Mouse (Mus musculus) cerebellum, postnatal 25 days (tissue): ENCODE data around the gene Kcna2.

Source experiments
- DNase-seq, 2 experiments: peaks; one replicate each; pipeline ENCODE4 v3.0.0; 2021; ENCODE audit warnings: mixed read lengths in 2 of 2

Kcna2 gene

GRCm38 (mm10) chr3:107103041-107103440 lies 2.1 kb downstream of the Kcna2 start:
- DNase-seq: peak; percentile 69 to 70

GRCm38 (mm10) chr3:107103462-107103861 lies 2.5 kb downstream of the Kcna2 start:
- DNase-seq: peak in 1 of 2 experiments; percentile 52

DNA sequence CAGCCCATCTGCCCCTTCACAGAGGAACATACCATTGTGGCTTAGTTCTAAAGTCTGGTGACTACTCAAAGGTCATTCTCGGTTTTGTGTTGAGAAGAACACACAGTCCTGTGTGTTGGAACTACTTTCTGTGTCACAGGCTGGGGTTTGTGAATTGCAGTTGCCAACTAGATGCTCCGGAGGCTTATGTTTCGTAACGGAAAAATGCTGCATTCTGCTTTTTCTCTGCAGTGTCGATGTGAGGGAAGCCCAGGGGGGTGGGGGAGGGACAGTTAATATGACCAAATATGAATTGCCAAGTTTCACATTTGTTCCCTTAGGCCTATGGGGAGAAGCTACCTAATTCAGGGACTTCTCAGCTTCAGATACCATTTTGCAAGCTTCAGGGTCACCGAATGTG lies 5.0 kb downstream of the Kcna2 start:
- peak in 1 of 2 experiments; percentile 27 for DNase-seq

- no peak for DNase-seq
These were observed 11.6 kb downstream of the Kcna2 start for GRCm38 (mm10) chr3:107112498-107112897.

DNA sequence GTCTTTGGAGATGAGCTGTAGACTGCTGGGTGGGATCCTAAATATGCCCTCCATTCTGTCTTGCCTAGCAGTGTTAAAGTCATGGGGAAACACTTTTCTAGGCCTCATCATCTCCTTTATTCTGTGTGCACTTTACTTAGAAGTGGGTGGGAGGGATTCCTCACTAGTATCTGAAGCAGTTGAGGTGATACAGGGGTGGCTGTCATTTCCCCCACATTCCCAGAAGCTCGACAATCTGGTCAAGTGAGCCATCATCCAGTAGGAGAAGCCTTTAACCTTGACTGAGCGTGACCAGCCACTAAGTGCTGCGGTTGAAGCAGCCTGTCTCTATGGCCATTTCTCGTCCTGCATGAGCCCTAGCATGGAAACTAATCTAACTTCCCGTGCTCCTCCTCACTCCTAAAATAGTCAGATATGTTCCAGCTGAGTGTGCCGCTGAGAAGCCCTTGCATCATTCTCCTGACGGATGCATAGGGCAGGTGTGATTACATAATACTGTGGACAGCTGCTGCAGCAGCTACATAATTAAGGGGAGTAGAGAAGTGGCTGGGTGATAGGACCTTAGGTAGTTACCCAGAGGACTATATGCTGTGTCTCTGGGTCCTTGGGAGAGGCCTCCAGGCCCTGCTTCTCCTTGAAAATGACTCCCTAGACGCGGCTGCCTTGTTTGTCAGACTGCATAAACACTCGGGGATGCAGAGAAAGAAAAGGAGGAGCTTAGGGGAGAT lies 12.2 kb downstream of the Kcna2 start:
- no peak for DNase-seq

DNA sequence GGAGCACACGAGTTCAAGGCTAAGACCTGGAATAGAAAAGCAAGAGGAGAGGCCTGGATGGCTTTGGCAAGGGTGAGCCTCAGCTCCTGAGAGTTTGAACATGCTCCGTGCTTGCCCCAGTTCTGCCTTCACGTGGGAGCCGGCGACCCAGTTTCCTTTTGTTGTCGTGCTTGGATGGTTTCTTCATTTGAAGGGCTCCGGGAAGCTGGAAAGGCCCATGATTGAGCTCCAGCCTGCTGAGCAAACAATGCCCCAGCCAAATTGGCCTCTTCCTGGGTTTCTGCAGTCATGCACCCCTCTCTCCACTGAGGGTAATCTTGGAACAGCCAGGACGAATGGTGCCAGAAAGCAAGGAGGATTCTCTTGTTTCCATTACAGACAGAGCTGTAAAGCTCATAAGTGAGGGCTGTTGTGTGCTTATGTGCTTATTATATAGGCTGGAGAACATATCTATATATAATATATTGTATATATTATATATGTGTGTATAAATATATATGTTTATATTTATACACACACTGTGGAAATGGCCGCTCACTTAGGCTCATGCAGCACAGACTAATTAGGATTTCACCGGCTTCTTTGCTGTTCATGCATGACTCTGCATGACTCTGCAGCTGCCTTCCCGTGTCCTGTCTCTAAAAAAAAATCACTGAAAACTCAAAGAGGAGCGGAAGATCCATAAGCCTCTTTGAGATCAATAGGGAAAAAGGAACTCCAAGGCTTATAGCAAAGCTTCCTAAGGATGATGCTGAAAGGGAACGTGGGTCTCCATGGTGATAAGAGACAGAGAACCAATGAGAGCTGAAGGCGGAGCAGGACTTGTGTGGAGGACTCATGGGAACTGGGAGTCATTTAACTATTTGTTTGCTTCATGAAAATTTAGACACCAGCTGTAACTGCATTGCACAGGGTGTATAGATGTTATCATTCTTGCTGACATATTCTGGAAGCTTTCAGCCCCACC lies 13.1 kb downstream of the Kcna2 start:
- peak; percentile 87 to 89 for DNase-seq

GRCm38 (mm10) chr3:107114941-107115340 lies 14.0 kb downstream of the Kcna2 start:
- DNase-seq: peak in 1 of 2 experiments; percentile 64

DNA sequence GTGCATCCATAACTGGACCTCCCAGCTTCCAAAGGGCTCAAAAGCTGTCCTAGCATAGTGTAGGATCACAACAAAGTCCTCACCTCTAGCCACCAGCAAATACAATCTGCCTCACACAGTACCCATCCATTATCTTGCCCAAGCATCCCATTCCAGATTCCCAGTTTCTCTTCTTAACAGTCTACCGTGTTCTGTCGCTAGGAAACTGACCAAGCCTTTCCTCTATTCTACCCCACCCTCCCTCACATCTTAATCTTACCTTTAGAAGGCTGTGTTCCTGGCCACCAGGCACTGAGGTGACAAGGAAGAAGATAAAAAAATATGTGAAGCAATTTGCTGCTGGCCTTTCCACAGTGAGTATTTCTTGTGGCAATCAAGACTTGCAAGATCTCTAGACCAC lies 14.8 kb downstream of the Kcna2 start:
- no peak for DNase-seq

- no peak for DNase-seq
These were observed 19.1 kb downstream of the Kcna2 start for GRCm38 (mm10) chr3:107119864-107120564.

DNA sequence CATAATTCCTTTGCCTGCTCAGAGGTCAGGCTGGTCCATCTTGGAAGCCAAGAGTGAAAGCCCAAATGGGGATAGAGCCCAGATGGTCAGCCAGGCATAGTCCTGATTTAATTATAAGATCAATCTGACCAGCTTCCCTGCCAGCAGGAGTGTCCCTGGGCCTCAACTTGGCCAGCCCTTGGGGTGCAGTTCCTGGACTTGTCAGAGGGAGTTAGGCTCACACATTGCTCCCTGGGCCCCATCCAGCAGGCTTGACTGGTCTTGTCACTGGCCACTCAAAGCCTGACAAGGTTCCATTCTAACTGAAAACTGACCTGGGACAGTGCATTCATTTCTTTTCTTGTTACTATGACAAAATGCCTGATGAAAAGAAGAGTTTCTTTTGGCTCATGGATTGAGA lies 21.4 kb downstream of the Kcna2 start:
- DNase-seq: peak; percentile 76 to 83

DNA sequence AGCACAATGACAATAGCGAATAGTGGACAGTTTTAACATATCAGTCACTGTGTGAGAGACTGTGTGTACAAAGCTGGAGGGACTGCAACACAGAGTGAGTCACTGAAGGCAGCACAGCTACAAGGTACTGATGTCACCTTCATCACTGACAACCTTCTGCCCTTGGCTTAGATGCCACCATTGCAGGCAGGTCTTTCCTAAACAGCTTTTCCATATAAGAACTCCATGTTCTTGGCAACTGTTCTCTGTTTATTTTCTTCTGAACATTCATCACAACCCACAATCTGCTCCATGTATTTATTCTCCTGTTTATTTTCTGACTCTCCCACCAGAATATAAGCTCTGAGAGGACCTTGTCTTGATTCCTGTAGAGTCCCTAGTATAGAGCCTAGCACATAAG lies 26.7 kb downstream of the Kcna2 start:
- no peak for DNase-seq

DNA sequence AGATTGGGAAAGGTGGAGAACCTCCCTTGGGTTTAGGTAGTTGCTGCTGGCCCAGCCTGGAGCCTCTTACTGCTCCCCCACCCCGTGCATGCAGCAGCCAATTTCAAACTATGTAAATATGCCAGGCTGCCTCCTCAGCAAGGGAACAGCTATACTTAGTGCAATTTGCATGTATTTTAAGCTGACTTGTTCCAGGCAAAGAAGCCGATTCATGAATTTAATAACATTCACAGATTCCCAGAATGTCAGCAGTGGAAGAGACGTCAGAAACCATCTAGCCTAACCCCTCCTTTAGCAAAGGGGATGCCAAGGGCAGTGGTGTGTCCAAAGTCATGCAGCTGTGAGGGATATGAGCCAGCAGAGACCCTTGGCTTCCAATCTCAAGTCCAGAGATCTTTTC lies 27.5 kb downstream of the Kcna2 start:
- DNase-seq: no peak

- no peak for DNase-seq
These were observed 28.3 kb downstream of the Kcna2 start for GRCm38 (mm10) chr3:107129251-107129650.

DNA sequence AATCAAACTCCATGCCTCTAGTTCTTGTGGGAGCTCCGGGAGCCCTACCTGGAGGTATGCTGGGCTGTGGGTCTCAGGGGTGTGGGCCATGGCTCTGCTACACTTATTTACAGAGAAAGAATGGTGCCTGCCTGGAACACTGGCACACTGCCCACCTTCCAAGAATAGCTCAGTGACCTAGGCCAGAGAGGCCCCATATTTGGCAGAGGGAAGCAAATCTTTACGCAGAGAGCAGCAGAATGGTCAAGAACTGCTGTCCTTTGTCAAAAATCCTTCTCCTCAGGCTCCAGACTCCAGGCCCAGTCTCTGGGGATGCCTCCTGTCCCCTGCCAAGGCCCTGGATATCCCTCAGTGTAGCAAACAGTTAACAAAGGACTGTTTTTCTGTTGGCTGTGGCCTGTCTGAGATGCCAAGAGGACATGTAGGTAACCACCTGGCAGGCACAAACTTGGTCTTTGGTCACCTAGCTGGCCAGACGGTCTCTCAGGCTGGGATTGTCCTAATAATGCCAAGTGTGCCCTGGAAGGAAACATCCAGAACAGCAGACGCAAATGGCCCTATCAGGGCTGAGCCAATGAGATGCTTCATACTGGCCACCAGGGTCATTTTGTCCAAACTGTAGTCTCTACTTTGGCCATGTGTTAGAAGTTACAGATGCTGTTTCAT lies 29.8 kb downstream of the Kcna2 start:
- DNase-seq: peak; percentile 64 to 77

GRCm38 (mm10) chr3:107131846-107132245 lies 30.9 kb downstream of the Kcna2 start:
- DNase-seq: no peak

DNA sequence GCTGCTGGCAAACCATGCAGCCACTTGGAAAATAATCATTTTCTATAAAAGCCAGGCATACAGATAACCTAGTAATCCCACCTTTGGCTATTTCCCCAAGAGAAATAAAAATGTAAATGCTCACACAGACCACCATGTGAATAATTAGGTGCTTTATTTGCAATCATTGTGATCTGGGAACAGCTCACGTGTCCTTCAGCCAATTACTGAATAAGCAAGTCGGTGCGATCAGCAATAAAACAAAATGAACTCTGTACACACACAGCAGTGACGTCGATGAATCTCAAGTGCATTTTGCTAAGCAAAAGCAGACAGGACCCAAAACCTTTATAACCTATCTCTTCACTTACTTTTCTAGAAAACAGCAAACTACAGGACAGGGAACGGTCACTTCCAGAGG lies 31.7 kb downstream of the Kcna2 start:
- no peak for DNase-seq

GRCm38 (mm10) chr3:107134457-107134856 lies 33.5 kb downstream of the Kcna2 start:
- peak in 1 of 2 experiments; percentile 1 for DNase-seq

GRCm38 (mm10) chr3:107147126-107147525 lies 46.2 kb downstream of the Kcna2 start:
- DNase-seq: no peak

- DNase-seq: peak in 1 of 2 experiments; percentile 57
These were observed 48.1 kb downstream of the Kcna2 start for GRCm38 (mm10) chr3:107149006-107149405.

DNA sequence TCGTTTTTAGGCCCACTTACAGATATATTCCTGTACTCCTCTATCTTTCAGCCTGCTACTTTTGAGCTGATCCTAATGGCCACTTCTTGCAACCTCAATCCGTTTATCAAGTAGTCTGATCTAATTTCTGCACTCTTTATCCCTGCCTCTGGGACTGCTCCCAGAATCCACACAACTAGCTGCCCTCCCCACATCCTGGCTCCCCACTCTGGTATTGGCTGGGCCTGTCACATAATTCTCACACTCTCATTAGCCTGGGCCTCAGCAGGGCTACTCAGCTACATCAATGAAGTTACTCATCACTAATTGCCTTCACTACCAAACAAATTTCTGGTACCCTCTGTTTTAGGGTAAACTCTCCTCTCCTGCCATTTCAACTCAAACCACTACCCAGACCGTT lies 49.5 kb downstream of the Kcna2 start:
- no peak for DNase-seq

- DNase-seq: peak in 1 of 2 experiments; percentile 14
These were observed 50.1 kb downstream of the Kcna2 start for GRCm38 (mm10) chr3:107150872-107151540.
